Mouse (Mus musculus): ENCODE data around the gene Hrk. TPM values are rescaled to one million over a fixed set of nuclear protein-coding genes. Genes with fewer than 3 reads are reported as not detected.

Hrk gene
- polyA plus RNA-seq, 1 experiment from 2014 or later, result 1.4 TPM

- Histone ChIP-seq H3K4me1 (ENCODE audit: control insufficient read depth, insufficient read depth, low read length) (peaks cover 30% of the 10 kb centered on the region), H3K9me3 (ENCODE audit: control insufficient read depth, low read length) (no peaks in the 10 kb centered on the region), H3K4me2 (ENCODE audit: low read length) (no peak overlapping the region), H3K36me3 (ENCODE audit: control insufficient read depth, insufficient read depth, low read length) (peaks cover 11% of the 10 kb centered on the region), H3K27ac (replicated peaks; ENCODE audit: low read depth, low read length) (no peak overlapping the region), H3K9ac (replicated peaks; ENCODE audit: low read length) (no peak overlapping the region), H3K27me3 (ENCODE audit: control insufficient read depth, insufficient read depth, low read length) (no peaks in the 10 kb centered on the region), H3K4me3 (replicated peaks; ENCODE audit: low read depth, low read length) (no peak overlapping the region)
- 86% methylated on average over 3 of the region's 3 CpGs for WGBS
- ATAC-seq (ENCODE audit: low FRiP score, low TSS enrichment), result no peak
- DNase-seq, result no peak
These were observed 14.7 kb upstream of the Hrk start for GRCm38 (mm10) chr5:118149711-118150110.

GRCm38 (mm10) chr5:118154839-118155564 is 9.4 kb upstream of the Hrk start, which contains the start of gene Fbxw8:
Gene Fbxw8 (minus strand): TSS chr5:118155464.
- Histone ChIP-seq H3K4me1 (ENCODE audit: control insufficient read depth, insufficient read depth, low read length) (peaks cover 14% of the 10 kb centered on the region), H3K4me3 (replicated peaks; ENCODE audit: low read depth, low read length) (peak within 1 kb of the TSS; percentile 91)

GRCm38 (mm10) chr5:118155565-118155947 is 8.9 kb upstream of the Hrk start:
- WGBS, result 21% methylated on average over 9 of the region's 9 CpGs
- H3K9me3 ChIP-seq (ENCODE audit: control insufficient read depth, low read length), result no peaks in the 10 kb centered on the region
- no peaks in the 10 kb centered on the region for H3K27me3 ChIP-seq (ENCODE audit: control insufficient read depth, insufficient read depth, low read length)
- H3K4me2 ChIP-seq (ENCODE audit: low read length), result peak overlapping the region; percentile 81
- H3K36me3 ChIP-seq (ENCODE audit: control insufficient read depth, insufficient read depth, low read length), result peaks cover 8% of the 10 kb centered on the region; the same call in 1 of the 2 replicates
- H3K4me1 ChIP-seq (ENCODE audit: control insufficient read depth, insufficient read depth, low read length), result peaks cover 14% of the 10 kb centered on the region
- no peak for DNase-seq
- H3K9ac ChIP-seq (replicated peaks; ENCODE audit: low read length), result peak overlapping the region; percentile 91; the same call in 1 of the 2 replicates
- peak overlapping the region; percentile 91 for H3K4me3 ChIP-seq (replicated peaks; ENCODE audit: low read depth, low read length)
- no peak for ATAC-seq (ENCODE audit: low FRiP score, low TSS enrichment)
- H3K27ac ChIP-seq (replicated peaks; ENCODE audit: low read depth, low read length), result peak overlapping the region; percentile 70; the same call in 1 of the 2 replicates

More at GRCm38 (mm10) chr5:118154839-118155564, 9.4 kb upstream of the Hrk start, which contains the start of gene Fbxw8:
- Histone ChIP-seq H3K9ac (replicated peaks; ENCODE audit: low read length) (peak within 1 kb of the TSS; percentile 91), H3K4me2 (ENCODE audit: low read length) (peak within 1 kb of the TSS; percentile 81), H3K27me3 (ENCODE audit: control insufficient read depth, insufficient read depth, low read length) (no peaks in the 10 kb centered on the region), H3K9me3 (ENCODE audit: control insufficient read depth, low read length) (no peaks in the 10 kb centered on the region), H3K36me3 (ENCODE audit: control insufficient read depth, insufficient read depth, low read length) (peaks cover 8% of the 10 kb centered on the region; the same call in 1 of the 2 replicates), H3K27ac (replicated peaks; ENCODE audit: low read depth, low read length) (peak within 1 kb of the TSS; percentile 70)
- DNase-seq, result peak; percentile 96
- WGBS, result under 1% methylated on average over 67 of the region's 67 CpGs
- peak; percentile 91 for ATAC-seq (ENCODE audit: low FRiP score, low TSS enrichment)

GRCm38 (mm10) chr5:118156976-118157375 is 7.5 kb upstream of the Hrk start:
- 0 out of 2 replicates have a peak, but pooled peaks cover 4% of the 10 kb centered on the region for H3K36me3 ChIP-seq (ENCODE audit: control insufficient read depth, insufficient read depth, low read length)
- DNase-seq (no peak), ATAC-seq (ENCODE audit: low FRiP score, low TSS enrichment) (no peak)
- no peak overlapping the region for H3K9ac ChIP-seq (replicated peaks; ENCODE audit: low read length)
- peaks cover 14% of the 10 kb centered on the region for H3K4me1 ChIP-seq (ENCODE audit: control insufficient read depth, insufficient read depth, low read length)
- no peak overlapping the region for H3K27ac ChIP-seq (replicated peaks; ENCODE audit: low read depth, low read length)
- H3K4me2 ChIP-seq (ENCODE audit: low read length), result no peak overlapping the region
- H3K9me3 ChIP-seq (ENCODE audit: control insufficient read depth, low read length), result no peaks in the 10 kb centered on the region
- no peak overlapping the region for H3K4me3 ChIP-seq (replicated peaks; ENCODE audit: low read depth, low read length)
- WGBS, result 63% methylated on average over 4 of the region's 4 CpGs
- no peaks in the 10 kb centered on the region for H3K27me3 ChIP-seq (ENCODE audit: control insufficient read depth, insufficient read depth, low read length)

- Histone ChIP-seq H3K4me2 (ENCODE audit: low read length) (no peak overlapping the region), H3K9ac (replicated peaks; ENCODE audit: low read length) (no peak overlapping the region), H3K36me3 (ENCODE audit: control insufficient read depth, insufficient read depth, low read length) (no peaks in the 10 kb centered on the region), H3K4me1 (ENCODE audit: control insufficient read depth, insufficient read depth, low read length) (no peaks in the 10 kb centered on the region), H3K9me3 (ENCODE audit: control insufficient read depth, low read length) (no peaks in the 10 kb centered on the region), H3K27ac (replicated peaks; ENCODE audit: low read depth, low read length) (no peak overlapping the region), H3K27me3 (ENCODE audit: control insufficient read depth, insufficient read depth, low read length) (peaks cover 4% of the 10 kb centered on the region; the same call in 1 of the 2 replicates), H3K4me3 (replicated peaks; ENCODE audit: low read depth, low read length) (no peak overlapping the region)
- 38% methylated on average over 4 of the region's 4 CpGs for WGBS
- no peak for DNase-seq
- no peak for ATAC-seq (ENCODE audit: low FRiP score, low TSS enrichment)
These were observed 3.8 kb upstream of the Hrk start for GRCm38 (mm10) chr5:118160691-118161090.

- H3K4me3 ChIP-seq (replicated peaks; ENCODE audit: low read depth, low read length), result no peak overlapping the region
- no peak overlapping the region for H3K9ac ChIP-seq (replicated peaks; ENCODE audit: low read length)
- H3K27ac ChIP-seq (replicated peaks; ENCODE audit: low read depth, low read length), result no peak overlapping the region
- no peaks in the 10 kb centered on the region for H3K36me3 ChIP-seq (ENCODE audit: control insufficient read depth, insufficient read depth, low read length)
- H3K4me2 ChIP-seq (ENCODE audit: low read length), result no peak overlapping the region
- DNase-seq, result no peak
- no peaks in the 10 kb centered on the region for H3K9me3 ChIP-seq (ENCODE audit: control insufficient read depth, low read length)
- H3K4me1 ChIP-seq (ENCODE audit: control insufficient read depth, insufficient read depth, low read length), result peaks cover 7% of the 10 kb centered on the region; the same call in 1 of the 2 replicates
- ATAC-seq (ENCODE audit: low FRiP score, low TSS enrichment), result no peak
- H3K27me3 ChIP-seq (ENCODE audit: control insufficient read depth, insufficient read depth, low read length), result peaks cover 32% of the 10 kb centered on the region
These were observed 1.0 kb downstream of the Hrk start for GRCm38 (mm10) chr5:118165462-118165861.

- 59% methylated on average over 8 of the region's 8 CpGs for WGBS
- DNase-seq, result peak; percentile 42
- no peak overlapping the region for H3K4me3 ChIP-seq (replicated peaks; ENCODE audit: low read depth, low read length)
- peaks cover 10% of the 10 kb centered on the region; the same call in 1 of the 2 replicates for H3K4me1 ChIP-seq (ENCODE audit: control insufficient read depth, insufficient read depth, low read length)
- ATAC-seq (ENCODE audit: low FRiP score, low TSS enrichment), result no peak
- H3K36me3 ChIP-seq (ENCODE audit: control insufficient read depth, insufficient read depth, low read length), result no peaks in the 10 kb centered on the region
- H3K27ac ChIP-seq (replicated peaks; ENCODE audit: low read depth, low read length), result no peak overlapping the region
- no peak overlapping the region for H3K9ac ChIP-seq (replicated peaks; ENCODE audit: low read length)
- peaks cover 53% of the 10 kb centered on the region for H3K27me3 ChIP-seq (ENCODE audit: control insufficient read depth, insufficient read depth, low read length)
- no peaks in the 10 kb centered on the region for H3K9me3 ChIP-seq (ENCODE audit: control insufficient read depth, low read length)
- H3K4me2 ChIP-seq (ENCODE audit: low read length), result no peak overlapping the region
These were observed 3.1 kb downstream of the Hrk start for GRCm38 (mm10) chr5:118167561-118167995.

- DNase-seq, result peak; percentile 78
- peaks cover 13% of the 10 kb centered on the region; the same call in 1 of the 2 replicates for H3K4me1 ChIP-seq (ENCODE audit: control insufficient read depth, insufficient read depth, low read length)
- H3K9ac ChIP-seq (replicated peaks; ENCODE audit: low read length), result peak overlapping the region; percentile 62
- ATAC-seq (ENCODE audit: low FRiP score, low TSS enrichment), result peak; percentile 69
- H3K9me3 ChIP-seq (ENCODE audit: control insufficient read depth, low read length), result no peaks in the 10 kb centered on the region
- no peaks in the 10 kb centered on the region for H3K36me3 ChIP-seq (ENCODE audit: control insufficient read depth, insufficient read depth, low read length)
- peaks cover 66% of the 10 kb centered on the region for H3K27me3 ChIP-seq (ENCODE audit: control insufficient read depth, insufficient read depth, low read length)
- no peak overlapping the region for H3K27ac ChIP-seq (replicated peaks; ENCODE audit: low read depth, low read length)
- H3K4me2 ChIP-seq (ENCODE audit: low read length), result peak overlapping the region; percentile 98
- peak overlapping the region; percentile 47 for H3K4me3 ChIP-seq (replicated peaks; ENCODE audit: low read depth, low read length)
- WGBS, result under 1% methylated on average over 114 of the region's 117 CpGs
These were observed 5.1 kb downstream of the Hrk start for GRCm38 (mm10) chr5:118169222-118170221.
